Mouse (Mus musculus) forebrain, embryonic 11.5 days (tissue): ENCODE data around the gene Eef1akmt4. TPM values are rescaled to one million over a fixed set of nuclear protein-coding genes. Genes with fewer than 3 reads are reported as not detected.

ENCODE experiments used
- ATAC-seq: fragments of 200-750 bp; cut with Nextera tagmentation; replicated peaks from 2 replicates; pipeline ENCODE4 v1.8.0; 2017; ENCODE audit warnings: moderate TSS enrichment; ENCODE audit not compliant: low FRiP score
- DNase-seq: peaks from one replicate; pipeline ENCODE4 v3.0.0-alpha.2; 2017; ENCODE audit warnings: low spot score
- H3K27ac ChIP-seq: fragments of 300-500 bp; sonication (generic); 2 replicates; pipeline ENCODE4 v1.5.1; 2014; ENCODE audit warnings: low read depth, low read length
- H3K27me3 ChIP-seq: fragments of 300-500 bp; sonication (generic); 2 replicates; pipeline ENCODE4 v1.6.1; 2014; ENCODE audit warnings: mild to moderate bottlenecking, low read length, mixed read lengths; ENCODE audit not compliant: control insufficient read depth, insufficient read depth
- H3K36me3 ChIP-seq: fragments of 300-500 bp; sonication (generic); 2 replicates; pipeline ENCODE4 v1.6.1; 2014; ENCODE audit warnings: mild to moderate bottlenecking, low read length, moderate library complexity, mixed read lengths; ENCODE audit not compliant: control insufficient read depth, insufficient read depth
- H3K4me1 ChIP-seq: fragments of 300-500 bp; sonication (generic); replicated peaks from 2 replicates; pipeline ENCODE4 v1.6.1; 2014; ENCODE audit warnings: low read length, mixed read lengths; ENCODE audit not compliant: control insufficient read depth, insufficient read depth
- H3K4me2 ChIP-seq: fragments of 300-500 bp; sonication (generic); 2 replicates; pipeline ENCODE4 v1.6.1; 2014; ENCODE audit warnings: low read depth, mild to moderate bottlenecking, low read length, moderate library complexity, mixed read lengths; ENCODE audit not compliant: severe bottlenecking
- H3K4me3 ChIP-seq: fragments of 300-500 bp; sonication (generic); 2 replicates; pipeline ENCODE4 v1.5.1; 2014; ENCODE audit warnings: low read depth, low read length
- H3K9ac ChIP-seq: fragments of 300-500 bp; sonication (generic); 2 replicates; pipeline ENCODE4 v1.6.1; 2014; ENCODE audit warnings: low read length
- H3K9me3 ChIP-seq: fragments of 300-500 bp; sonication (generic); 2 replicates; pipeline ENCODE4 v1.6.1; 2016; ENCODE audit warnings: low read length, mixed read lengths; ENCODE audit not compliant: control insufficient read depth
- WGBS: fragments of 180-500 bp; shearing (Covaris S2); extraction: QIAGEN DNeasy Blood & Tissue Kit; methylation state at CpG from one replicate; pipeline ENCODE4 v1.1.7; 2014; 5-methylcytosine and 5-hydroxymethylcytosine counted together
- polyA plus RNA-seq: library from polyadenylated mRNA; unstranded; fragments of >200 nt; fragmentation: Nextera tagmentation; extraction: Ambion mirVana; gene quantifications from 2 replicates; pipeline ENCODE4 v1.2.1, GENCODE M21; 2014

The Eef1akmt4 gene
- polyA plus RNA-seq, 1 experiment from 2014 or later: 28.2 TPM

- Histone ChIP-seq H3K4me2 (peak within 1 kb of the TSS; percentile 94), H3K9ac (peak within 1 kb of the TSS; percentile 91), H3K9me3 (no peaks in the 10 kb centered on the region), H3K4me1 (peaks cover 7% of the 10 kb centered on the region), H3K4me3 (peak within 1 kb of the TSS; percentile 76), H3K36me3 (no peaks in the 10 kb centered on the region), H3K27me3 (peaks cover 6% of the 10 kb centered on the region; the same call in 1 of the 2 replicates), H3K27ac (peak within 1 kb of the TSS; percentile 87)
- ATAC-seq: peak; percentile 72
- DNase-seq: peak; percentile 84
- WGBS: under 1% methylated on average over 82 of the region's 92 CpGs
Observed at GRCm38 (mm10) chr16:20621191-20621990, 10.0 kb downstream of the Eef1akmt4 start, which contains the start of gene Camk2n2. Gene Camk2n2, minus strand, starts transcription at chr16:20621287.

- Histone ChIP-seq H3K9me3 (no peaks in the 10 kb centered on the region), H3K9ac (peak overlapping the region; percentile 91), H3K4me3 (peak overlapping the region; percentile 76), H3K36me3 (no peaks in the 10 kb centered on the region), H3K27me3 (peaks cover 6% of the 10 kb centered on the region; the same call in 1 of the 2 replicates), H3K27ac (peak overlapping the region; percentile 87), H3K4me2 (peak overlapping the region; percentile 94), H3K4me1 (peaks cover 7% of the 10 kb centered on the region)
- DNase-seq (peak; percentile 89), ATAC-seq (peak; percentile 68)
- under 1% methylated on average over 37 of the region's 37 CpGs for WGBS
Observed at GRCm38 (mm10) chr16:20621991-20622685, 10.7 kb downstream of the Eef1akmt4 start.

GRCm38 (mm10) chr16:20623211-20623610, 11.8 kb downstream of the Eef1akmt4 start:
- Histone ChIP-seq H3K27ac (no peak overlapping the region), H3K4me1 (peaks cover 7% of the 10 kb centered on the region), H3K4me3 (no peak overlapping the region), H3K9me3 (no peaks in the 10 kb centered on the region), H3K36me3 (no peaks in the 10 kb centered on the region), H3K9ac (no peak overlapping the region), H3K27me3 (peaks cover 6% of the 10 kb centered on the region; the same call in 1 of the 2 replicates), H3K4me2 (no peak overlapping the region)
- ATAC-seq: no peak
- DNase-seq: no peak
- WGBS: 42% methylated on average over 2 of the region's 2 CpGs

GRCm38 (mm10) chr16:20628871-20629391, 17.5 kb downstream of the Eef1akmt4 start:
- no peaks in the 10 kb centered on the region for H3K9me3 ChIP-seq
- DNase-seq: no peak
- peaks cover 4% of the 10 kb centered on the region; the same call in 1 of the 2 replicates for H3K4me1 ChIP-seq
- no peak overlapping the region for H3K4me3 ChIP-seq
- H3K27me3 ChIP-seq: no peaks in the 10 kb centered on the region; the same call in 1 of the 2 replicates
- 58% methylated on average over 11 of the region's 11 CpGs for WGBS
- H3K36me3 ChIP-seq: no peaks in the 10 kb centered on the region
- H3K4me2 ChIP-seq: no peak overlapping the region
- no peak overlapping the region for H3K27ac ChIP-seq
- ATAC-seq: no peak
- no peak overlapping the region; the same call in 1 of the 2 replicates for H3K9ac ChIP-seq

- H3K27me3 ChIP-seq: no peaks in the 10 kb centered on the region; the same call in 1 of the 2 replicates
- 7% methylated on average over 50 of the region's 54 CpGs for WGBS
- H3K27ac ChIP-seq: no peak within 1 kb of the TSS
Observed at GRCm38 (mm10) chr16:20629731-20630634, 18.6 kb downstream of the Eef1akmt4 start, which contains the start of gene Ece2. Gene Ece2, plus strand, starts transcription at chr16:20629828.

GRCm38 (mm10) chr16:20637410-20637809, 26.0 kb downstream of the Eef1akmt4 start:
- H3K27ac ChIP-seq: no peak overlapping the region
- H3K4me3 ChIP-seq: no peak overlapping the region
- ATAC-seq (no peak), DNase-seq (no peak)
- 0 out of 2 replicates have a peak, but pooled peaks cover 2% of the 10 kb centered on the region for H3K4me1 ChIP-seq
- no peaks in the 10 kb centered on the region for H3K9me3 ChIP-seq
- H3K27me3 ChIP-seq: no peaks in the 10 kb centered on the region
- H3K4me2 ChIP-seq: no peak overlapping the region
- H3K36me3 ChIP-seq: no peaks in the 10 kb centered on the region
- 84% methylated on average over 8 of the region's 8 CpGs for WGBS
- H3K9ac ChIP-seq: no peak overlapping the region

More at GRCm38 (mm10) chr16:20629731-20630634, 18.6 kb downstream of the Eef1akmt4 start, which contains the start of gene Ece2:
- no peaks in the 10 kb centered on the region for H3K36me3 ChIP-seq
- peak within 1 kb of the TSS; percentile 58 for H3K4me3 ChIP-seq
- H3K4me1 ChIP-seq: peaks cover 4% of the 10 kb centered on the region; the same call in 1 of the 2 replicates
- DNase-seq: peak; percentile 73
- peak within 1 kb of the TSS; percentile 82 for H3K9ac ChIP-seq
- peak within 1 kb of the TSS; percentile 96 for H3K4me2 ChIP-seq
- no peaks in the 10 kb centered on the region for H3K9me3 ChIP-seq
- ATAC-seq: peak; percentile 51

GRCm38 (mm10) chr16:20638367-20638766, 27.0 kb downstream of the Eef1akmt4 start:
- Histone ChIP-seq H3K27ac (no peak overlapping the region), H3K9me3 (no peaks in the 10 kb centered on the region), H3K4me2 (no peak overlapping the region), H3K9ac (no peak overlapping the region), H3K36me3 (no peaks in the 10 kb centered on the region), H3K27me3 (no peaks in the 10 kb centered on the region), H3K4me3 (no peak overlapping the region), H3K4me1 (0 out of 2 replicates have a peak, but pooled peaks cover 2% of the 10 kb centered on the region)
- ATAC-seq (no peak), DNase-seq (no peak)
- 87% methylated on average over 8 of the region's 8 CpGs for WGBS
